Mouse (Mus musculus) heart, embryonic 10.5 days (tissue): ENCODE data around the gene Cfb. TPM values are rescaled to one million over a fixed set of nuclear protein-coding genes. Genes with fewer than 3 reads are reported as not detected.
"Not testable (repeated sequence)": the region's sequence is repeated elsewhere in the genome, so short reads cannot be mapped to it uniquely, and the experiment has no call there.

Experiments
- DNase-seq: peaks from one replicate; pipeline ENCODE4 v3.0.0-alpha.2; 2017; ENCODE audit warnings: low spot score
- H3K27ac ChIP-seq: fragments of 300-500 bp; sonication (generic); 2 replicates; pipeline ENCODE4 v1.5.1; 2016; ENCODE audit warnings: mild to moderate bottlenecking
- H3K27me3 ChIP-seq: fragments of 300-500 bp; sonication (generic); 2 replicates; pipeline ENCODE4 v1.6.1; 2016; ENCODE audit warnings: mild to moderate bottlenecking; ENCODE audit not compliant: poor library complexity, insufficient read depth, severe bottlenecking
- H3K36me3 ChIP-seq: fragments of 300-500 bp; sonication (generic); 2 replicates; pipeline ENCODE4 v1.6.1; 2016; ENCODE audit warnings: mild to moderate bottlenecking, moderate library complexity
- H3K4me1 ChIP-seq: fragments of 300-500 bp; sonication (generic); 2 replicates; pipeline ENCODE4 v1.6.1; 2016; ENCODE audit warnings: mild to moderate bottlenecking
- H3K4me3 ChIP-seq: fragments of 300-500 bp; sonication (generic); 2 replicates; pipeline ENCODE4 v1.5.1; 2016; ENCODE audit warnings: mild to moderate bottlenecking, moderate library complexity
- H3K9me3 ChIP-seq: fragments of 300-500 bp; sonication (generic); 2 replicates; pipeline ENCODE4 v1.6.1; 2016; ENCODE audit warnings: mild to moderate bottlenecking, moderate library complexity
- WGBS: fragments of 180-500 bp; shearing (Covaris S2); methylation state at CpG from one replicate; pipeline ENCODE4 v1.1.7; 2016; 5-methylcytosine and 5-hydroxymethylcytosine counted together
- polyA plus RNA-seq: library from polyadenylated mRNA; unstranded; fragments of >200 nt; fragmentation: Nextera tagmentation; extraction: Ambion mirVana; gene quantifications from 2 replicates; pipeline ENCODE4 v1.2.1, GENCODE M21; 2016

Gene Cfb
- polyA plus RNA-seq, 1 experiment from 2014 or later = 11.4 TPM

GRCm38 (mm10) chr17:34847192-34847591, 15.1 kb downstream of the Cfb start:
- Histone ChIP-seq H3K36me3 (peaks cover 63% of the 10 kb centered on the region), H3K4me3 (no peak overlapping the region), H3K27me3 (no peaks in the 10 kb centered on the region), H3K4me1 (peaks cover 18% of the 10 kb centered on the region), H3K9me3 (no peaks in the 10 kb centered on the region), H3K27ac (no peak overlapping the region)
- WGBS = 90% methylated on average over 6 of the region's 6 CpGs
- no peak for DNase-seq

- Histone ChIP-seq H3K36me3 (peaks cover 83% of the 10 kb centered on the region), H3K4me3 (no peak overlapping the region), H3K9me3 (no peaks in the 10 kb centered on the region), H3K27me3 (no peaks in the 10 kb centered on the region), H3K4me1 (peaks cover 11% of the 10 kb centered on the region), H3K27ac (no peak overlapping the region)
- 90% methylated on average over 13 of the region's 13 CpGs for WGBS
- no peak for DNase-seq
These were observed 17.4 kb downstream of the Cfb start for GRCm38 (mm10) chr17:34844884-34845283.

GRCm38 (mm10) chr17:34840736-34841307, 21.5 kb downstream of the Cfb start:
- Histone ChIP-seq H3K4me1 (peaks cover 30% of the 10 kb centered on the region), H3K9me3 (no peaks in the 10 kb centered on the region), H3K4me3 (peak overlapping the region; percentile 19; the same call in 1 of the 2 replicates), H3K27me3 (no peaks in the 10 kb centered on the region), H3K36me3 (peaks cover 79% of the 10 kb centered on the region), H3K27ac (peak overlapping the region; percentile 62; the same call in 1 of the 2 replicates)
- WGBS = 79% methylated on average over 6 of the region's 6 CpGs
- peak; percentile 91 for DNase-seq

- H3K27ac ChIP-seq = no peak overlapping the region
- DNase-seq = no peak
- H3K4me3 ChIP-seq = peak overlapping the region; percentile 94
- no peaks in the 10 kb centered on the region for H3K27me3 ChIP-seq
- H3K9me3 ChIP-seq = no peaks in the 10 kb centered on the region
- H3K36me3 ChIP-seq = peaks cover 61% of the 10 kb centered on the region
- WGBS = 89% methylated on average over 7 of the region's 7 CpGs
- H3K4me1 ChIP-seq = peaks cover 33% of the 10 kb centered on the region
These were observed 23.5 kb downstream of the Cfb start for GRCm38 (mm10) chr17:34838785-34839184.

GRCm38 (mm10) chr17:34837464-34838324, 24.6 kb downstream of the Cfb start:
- no peak for DNase-seq
- Histone ChIP-seq H3K27ac (peak overlapping the region; percentile 87), H3K4me1 (peaks cover 33% of the 10 kb centered on the region), H3K9me3 (no peaks in the 10 kb centered on the region), H3K27me3 (no peaks in the 10 kb centered on the region), H3K36me3 (peaks cover 56% of the 10 kb centered on the region), H3K4me3 (peak overlapping the region; percentile 94)
- 38% methylated on average over 43 of the region's 43 CpGs for WGBS

GRCm38 (mm10) chr17:34836856-34837221, 25.5 kb downstream of the Cfb start, which contains the start of the genes Stk19 and Dxo:
Gene Stk19, minus strand, starts transcription at chr17:34836945.
Gene Dxo, plus strand, starts transcription at chr17:34837019.
- Histone ChIP-seq H3K4me1 (peaks cover 33% of the 10 kb centered on the region), H3K4me3 (peak within 1 kb of the TSS; percentile 94), H3K27ac (peak within 1 kb of the TSS; percentile 87), H3K36me3 (peaks cover 56% of the 10 kb centered on the region), H3K27me3 (no peaks in the 10 kb centered on the region), H3K9me3 (no peaks in the 10 kb centered on the region)
- under 1% methylated on average over 40 of the region's 40 CpGs for WGBS
- DNase-seq = peak; percentile 98

GRCm38 (mm10) chr17:34836155-34836855, 26.0 kb downstream of the Cfb start:
- DNase-seq = peak; percentile 95
- no peaks in the 10 kb centered on the region for H3K9me3 ChIP-seq
- peak overlapping the region; percentile 87 for H3K27ac ChIP-seq
- H3K4me1 ChIP-seq = peaks cover 33% of the 10 kb centered on the region
- H3K36me3 ChIP-seq = peaks cover 55% of the 10 kb centered on the region
- WGBS = 5% methylated on average over 48 of the region's 48 CpGs
- peak overlapping the region; percentile 94 for H3K4me3 ChIP-seq
- no peaks in the 10 kb centered on the region for H3K27me3 ChIP-seq

GRCm38 (mm10) chr17:34830776-34831175, 31.5 kb downstream of the Cfb start:
- not testable (repeated sequence) for H3K9me3 ChIP-seq, DNase-seq, H3K27me3 ChIP-seq, H3K4me1 ChIP-seq, H3K4me3 ChIP-seq, H3K27ac ChIP-seq
- WGBS = 100% methylated on average over 1 of the region's 1 CpGs
- peaks cover 76% of the 10 kb centered on the region for H3K36me3 ChIP-seq

- no peak for DNase-seq
- Histone ChIP-seq H3K27ac (no peak overlapping the region), H3K27me3 (0 out of 2 replicates have a peak, but pooled peaks cover 12% of the 10 kb centered on the region), H3K9me3 (no peaks in the 10 kb centered on the region), H3K36me3 (no peaks in the 10 kb centered on the region), H3K4me3 (no peak overlapping the region), H3K4me1 (no peaks in the 10 kb centered on the region)
- 72% methylated on average over 7 of the region's 7 CpGs for WGBS
These were observed 47.4 kb downstream of the Cfb start for GRCm38 (mm10) chr17:34814818-34815370.

- 0 out of 2 replicates have a peak, but pooled peaks cover 12% of the 10 kb centered on the region for H3K27me3 ChIP-seq
- DNase-seq, H3K4me1 ChIP-seq, H3K36me3 ChIP-seq, H3K27ac ChIP-seq, H3K4me3 ChIP-seq, H3K9me3 ChIP-seq: not testable (repeated sequence)
- 50% methylated on average over 12 of the region's 12 CpGs for WGBS
These were observed 48.6 kb downstream of the Cfb start for GRCm38 (mm10) chr17:34813747-34814146.

GRCm38 (mm10) chr17:34811275-34811674, 51.0 kb downstream of the Cfb start:
- 69% methylated on average over 15 of the region's 15 CpGs for WGBS
- Histone ChIP-seq H3K9me3 (no peaks in the 10 kb centered on the region), H3K27ac (no peak overlapping the region), H3K27me3 (0 out of 2 replicates have a peak, but pooled peaks cover 12% of the 10 kb centered on the region), H3K4me1 (no peaks in the 10 kb centered on the region), H3K4me3 (no peak overlapping the region), H3K36me3 (no peaks in the 10 kb centered on the region)
- DNase-seq = no peak

- 78% methylated on average over 8 of the region's 8 CpGs for WGBS
- DNase-seq = not testable (repeated sequence)
These were observed 51.5 kb downstream of the Cfb start for GRCm38 (mm10) chr17:34810811-34811210.

More at GRCm38 (mm10) chr17:34810811-34811210, 51.5 kb downstream of the Cfb start:
- not testable (repeated sequence) for H3K36me3 ChIP-seq, H3K9me3 ChIP-seq, H3K4me3 ChIP-seq, H3K4me1 ChIP-seq, H3K27ac ChIP-seq
- H3K27me3 ChIP-seq = 0 out of 2 replicates have a peak, but pooled peaks cover 12% of the 10 kb centered on the region
